Mouse (Mus musculus): ENCODE results near the gene Bcl2l13.

The Bcl2l13 gene

DNA sequence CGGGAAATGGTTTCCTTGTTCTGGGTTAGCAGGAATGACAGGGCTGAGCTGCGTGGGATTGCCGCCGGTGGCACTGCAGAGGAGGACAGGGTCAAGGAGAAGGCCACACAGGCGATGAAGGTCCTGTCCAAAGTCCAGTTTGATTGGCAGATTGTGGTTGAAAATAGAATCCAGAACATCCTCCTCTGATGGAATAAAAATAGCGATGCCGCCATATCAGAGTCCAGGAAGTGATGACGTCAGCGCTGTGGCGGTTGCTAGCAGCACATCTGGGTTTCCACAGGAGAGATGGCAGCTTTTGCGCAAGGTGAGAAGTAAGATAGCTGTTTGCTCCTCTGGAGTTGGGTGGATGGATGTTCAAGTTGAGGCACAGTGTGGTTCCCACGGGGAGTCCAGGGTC, 96.6 kb downstream of the Bcl2l13 start:
- no peak for DNase-seq

DNA sequence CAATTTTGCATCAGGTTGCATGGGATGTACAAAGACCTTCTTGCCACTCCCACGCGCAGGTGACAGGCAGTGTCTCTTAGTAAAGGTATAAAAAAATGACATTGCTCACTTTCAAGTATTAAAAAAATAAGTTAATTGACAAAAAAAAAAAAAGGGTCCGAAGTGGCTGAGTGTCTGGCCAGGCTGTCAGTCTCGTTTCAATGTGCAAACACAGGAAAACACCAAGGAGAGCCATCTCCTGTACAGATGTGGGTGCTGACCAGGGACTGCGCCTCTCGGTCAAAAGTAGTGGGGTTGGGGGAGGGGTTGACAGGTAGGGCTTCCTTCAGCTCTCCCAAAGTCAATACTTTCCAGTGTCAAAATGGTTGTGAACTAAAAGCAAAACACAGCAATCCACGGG, 97.7 kb downstream of the Bcl2l13 start:
- no peak for DNase-seq

DNA sequence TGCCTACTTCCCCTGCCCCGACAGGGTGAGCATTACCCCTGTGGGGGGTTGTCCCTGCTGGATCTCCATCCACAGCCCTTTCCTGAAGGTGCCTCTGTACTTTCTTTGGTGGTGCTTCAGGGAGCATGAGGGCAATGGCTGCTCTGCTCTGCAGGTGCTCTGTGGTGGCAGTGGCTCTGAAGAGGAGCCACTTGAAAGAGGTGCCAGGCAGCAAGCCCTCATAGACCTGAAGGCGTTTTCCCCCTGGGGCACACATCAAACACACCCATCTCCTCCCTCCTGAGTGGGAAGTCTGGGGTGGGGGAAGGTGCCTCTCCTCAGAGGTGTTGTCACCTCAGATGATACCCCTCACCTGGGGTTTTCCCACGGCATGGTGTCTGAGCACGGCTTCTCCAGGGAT, 98.2 kb downstream of the Bcl2l13 start:
- no peak for DNase-seq

DNA sequence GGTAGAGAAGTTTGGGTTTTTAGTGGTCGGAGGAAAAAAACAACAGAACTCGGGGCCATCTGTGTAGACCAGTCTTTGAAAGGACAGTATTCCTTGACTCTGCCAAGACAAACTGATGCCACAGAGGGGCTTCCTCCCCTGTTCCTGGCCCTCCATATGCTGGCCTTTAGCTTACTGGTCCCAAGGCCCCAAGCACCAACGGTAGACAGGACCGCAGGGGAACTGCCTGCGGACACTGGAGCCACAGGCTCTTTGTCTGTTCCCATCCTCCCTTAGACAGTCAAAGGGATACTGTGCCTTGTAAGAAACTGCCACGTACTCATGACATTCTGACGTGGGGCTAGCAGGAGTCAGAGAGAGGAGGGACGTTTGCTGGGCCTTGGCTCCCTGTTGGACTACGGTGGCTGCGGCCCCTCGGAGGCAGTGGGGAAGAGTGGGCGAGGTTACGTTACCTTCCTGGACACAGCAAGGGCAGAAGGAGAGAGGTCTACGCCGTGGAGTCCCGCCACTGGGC, 101.1 kb downstream of the Bcl2l13 start:
- DNase-seq = no peak

DNA sequence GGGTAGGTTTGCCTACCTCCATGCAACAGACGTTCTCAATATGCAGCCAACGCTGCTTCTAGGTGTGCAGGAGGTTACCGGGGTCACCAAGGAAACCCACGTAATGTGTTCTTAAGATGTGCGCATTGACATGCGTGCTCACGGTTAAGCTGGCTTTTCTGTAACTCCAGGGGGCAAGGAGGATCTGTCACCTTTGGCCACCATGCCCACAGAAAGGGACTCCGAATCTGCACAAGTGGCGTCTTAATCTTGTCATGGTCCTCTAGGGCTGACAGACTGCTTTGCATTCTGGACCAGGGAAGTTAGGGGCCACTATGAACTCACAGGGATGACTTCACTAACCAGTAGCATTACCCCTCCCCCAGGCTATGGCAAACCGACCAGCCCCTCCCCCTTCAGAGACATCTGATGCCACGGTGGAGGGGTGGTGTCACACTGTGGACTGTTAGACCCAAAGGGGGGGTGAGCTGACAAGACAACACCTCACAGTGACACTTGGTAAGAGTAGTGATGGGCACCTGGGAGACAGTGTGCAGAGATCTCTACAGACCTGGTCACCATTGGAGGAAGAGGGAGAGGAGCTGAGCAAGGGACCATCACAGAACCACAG, 102.1 kb downstream of the Bcl2l13 start:
- DNase-seq = no peak

- no peak for DNase-seq
Observed at GRCm38 (mm10) chr6:120938763-120939450, 102.9 kb downstream of the Bcl2l13 start.

DNA sequence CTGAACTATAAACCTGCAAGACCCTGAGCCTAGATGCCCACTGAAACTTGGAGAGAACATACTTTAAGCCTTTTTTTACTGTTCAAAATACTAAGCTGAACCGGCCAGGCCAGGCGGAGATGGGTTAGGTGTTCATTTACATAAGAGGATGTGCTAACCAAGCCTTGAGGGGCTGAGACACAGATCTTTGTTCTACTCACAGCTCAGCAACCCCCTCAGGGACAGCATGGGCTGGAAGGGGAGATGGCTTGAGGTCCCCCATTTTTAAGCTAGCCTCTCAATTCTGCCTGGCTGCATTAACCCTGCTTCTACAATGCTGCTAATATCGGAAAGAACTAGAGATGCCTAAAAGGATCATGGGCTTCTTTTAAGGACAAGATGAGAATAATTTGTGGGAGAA, 103.8 kb downstream of the Bcl2l13 start:
- DNase-seq = no peak

GRCm38 (mm10) chr6:120940446-120941083, 104.6 kb downstream of the Bcl2l13 start:
- DNase-seq = no peak

DNA sequence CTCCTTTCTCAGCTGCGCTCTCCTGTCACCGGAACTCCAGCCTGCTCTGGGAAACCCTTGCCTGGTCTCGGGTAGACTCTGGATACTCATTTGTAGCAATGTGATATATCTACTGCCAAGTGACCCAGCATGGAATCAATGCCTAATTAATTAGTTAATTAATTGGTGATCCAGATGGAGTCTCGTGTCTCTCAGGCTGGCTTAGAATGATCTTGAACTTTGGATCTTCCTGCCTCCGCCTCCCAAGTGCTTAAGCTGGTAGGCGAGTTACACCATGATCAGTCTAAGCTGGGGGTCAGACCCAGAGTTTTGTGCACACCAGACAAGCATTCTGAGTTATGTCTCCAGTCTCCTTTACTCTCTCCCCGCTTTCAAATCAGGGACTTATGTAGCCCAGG, 105.1 kb downstream of the Bcl2l13 start:
- DNase-seq = peak; percentile 61 to 79

DNA sequence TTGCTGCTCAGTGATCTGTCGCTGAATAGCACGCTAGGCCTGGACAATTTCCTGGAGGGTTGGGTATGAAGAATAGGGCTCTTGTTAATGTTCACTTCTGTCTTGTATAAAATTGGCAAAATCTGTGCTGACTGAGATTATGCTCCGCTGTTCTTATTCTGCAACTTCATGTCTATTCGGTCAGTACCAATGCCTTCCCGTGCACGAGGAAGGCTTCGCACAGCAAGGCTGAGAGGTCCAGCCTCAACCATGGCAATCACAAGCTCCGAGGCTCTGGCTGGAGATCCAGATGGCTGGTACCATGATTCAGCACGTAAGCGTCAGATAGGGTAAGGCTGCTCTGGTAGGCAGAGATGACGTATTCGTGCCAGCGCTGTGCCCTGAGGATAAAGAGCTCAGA, 105.6 kb downstream of the Bcl2l13 start:
- DNase-seq = peak; percentile 44 to 64
